Mouse (Mus musculus) C2C12 (cell line): ENCODE measurements around the gene Osbp.

ENCODE experiments used
- CTCF ChIP-seq: IDR thresholded peaks from one replicate; pipeline ENCODE4 v1.5.1; 2011; ENCODE audit not compliant: control insufficient read depth, insufficient read depth, insufficient read length
- MAX ChIP-seq: IDR thresholded peaks from one replicate; pipeline ENCODE4 v1.6.1; 2011; ENCODE audit warnings: mild to moderate bottlenecking, control low read depth
- MYOG ChIP-seq: IDR thresholded peaks from one replicate; pipeline ENCODE4 v1.6.1; 2011; ENCODE audit not compliant: control insufficient read depth, insufficient read length; ENCODE audit errors: extremely low read depth

GRCm38 (mm10) chr19:11957396-11957795 lies 8.3 kb upstream of the Osbp start:
- TF ChIP-seq CTCF (no peak), MYOG (no peak), MAX (no peak)
